Mouse (Mus musculus): ENCODE results near the gene Gm17606. TPM values are rescaled to one million over a fixed set of nuclear protein-coding genes. Genes with fewer than 3 reads are reported as not detected.
A peak's percentile ranks its signal among the peaks of the same experiment; 100 is the strongest.

Gene Gm17606
- total RNA-seq, 2 experiments from 2014 or later, result not detected

- DNase-seq, result peak; percentile 58
Measured at GRCm38 (mm10) chr14:54669381-54669780, 28.6 kb downstream of the Gm17606 start.

- no peak for DNase-seq
Measured at GRCm38 (mm10) chr14:54674317-54674716, 33.6 kb downstream of the Gm17606 start.

GRCm38 (mm10) chr14:54676290-54676689 lies 35.5 kb downstream of the Gm17606 start:
- no peak for DNase-seq

GRCm38 (mm10) chr14:54678657-54679304 lies 38.0 kb downstream of the Gm17606 start:
- no peak for DNase-seq

- DNase-seq, result no peak
Measured at GRCm38 (mm10) chr14:54682396-54682795, 41.6 kb downstream of the Gm17606 start.

GRCm38 (mm10) chr14:54685471-54685870 lies 44.7 kb downstream of the Gm17606 start:
- no peak for DNase-seq

- no peak for DNase-seq
Measured at GRCm38 (mm10) chr14:54686063-54686521, 45.3 kb downstream of the Gm17606 start, which contains the start of gene 1700123O20Rik. Gene 1700123O20Rik (plus strand): TSS chr14:54686216.

GRCm38 (mm10) chr14:54686522-54687143 lies 45.9 kb downstream of the Gm17606 start, which contains the start of gene Acin1:
Gene Acin1 (minus strand): TSS chr14:54686931.
- DNase-seq, result peak; percentile 100

- no peak for DNase-seq
Measured at GRCm38 (mm10) chr14:54687251-54687650, 46.5 kb downstream of the Gm17606 start.

- DNase-seq, result no peak
Measured at GRCm38 (mm10) chr14:54695042-54695441, 54.3 kb downstream of the Gm17606 start.

- DNase-seq, result no peak
Measured at GRCm38 (mm10) chr14:54696752-54697151, 56.0 kb downstream of the Gm17606 start.

Small RNAs within 50 kb of the gene (microRNA-seq; reads per million reads assigned to microRNA genes)
- gene Mir686 (0 reads per million in 2 experiments), gene Mir6948 (0 reads per million in 2 experiments)

Other genes starting within 250 kb of the Gm17606 start
- gene Slc7a7, start 223.2 kb upstream of the Gm17606 start, total RNA-seq (2021), result 1 to 10 TPM; 5.2 to 7.8 TPM
- gene Mrpl52, start 214.0 kb upstream of the Gm17606 start, total RNA-seq (2021), result 100 to 1,000 TPM; 185 to 194 TPM
- 100 to 1,000 TPM; 129 to 131 TPM for gene Mmp14, start 209.3 kb upstream of the Gm17606 start, total RNA-seq (2021)
- 10 to 100 TPM; 81.3 to 81.5 TPM for gene Lrp10, start 176.8 kb upstream of the Gm17606 start, total RNA-seq (2021)
- gene Rem2, start 164.9 kb upstream of the Gm17606 start, total RNA-seq (2021), result under 1 TPM; 0.14 to 0.23 TPM
- 10 to 100 TPM; 36.2 to 36.5 TPM for gene Prmt5, start 123.4 kb upstream of the Gm17606 start, total RNA-seq (2021)
- 10 to 100 TPM; 30.6 to 32.7 TPM for gene Haus4, start 86.3 kb upstream of the Gm17606 start, total RNA-seq (2021)
- gene Ajuba, start 63.4 kb upstream of the Gm17606 start, total RNA-seq (2021), result 10 to 100 TPM; 19.4 to 20.3 TPM
- 1 to 10 TPM; 4.9 to 6.6 TPM for gene 4931414P19Rik, start 35.0 kb upstream of the Gm17606 start, total RNA-seq (2021)
- 100 to 1,000 TPM; 192 to 198 TPM for gene Psmb5, start 22.9 kb upstream of the Gm17606 start, total RNA-seq (2021)
- gene Psmb11, start 19.5 kb upstream of the Gm17606 start, total RNA-seq (2021), result not detected
- 1 to 10 TPM; 2.7 to 3.1 TPM for gene Cdh24, start 412 bp downstream of the Gm17606 start, total RNA-seq (2021)
- gene 1700123O20Rik, start 45.3 kb downstream of the Gm17606 start, total RNA-seq (2021), result 10 to 100 TPM; 19.3 to 20.9 TPM
- 100 to 1,000 TPM; 119 to 129 TPM for gene Acin1, start 46.0 kb downstream of the Gm17606 start, total RNA-seq (2021)
- gene Gm29776, start 57.9 kb downstream of the Gm17606 start, total RNA-seq (2021), result under 1 TPM; 0.14 to 0.16 TPM
- gene Cebpe, start 71.2 kb downstream of the Gm17606 start, total RNA-seq (2021), result not detected
- gene Slc7a8, start 141.0 kb downstream of the Gm17606 start, total RNA-seq (2021), result 1 to 10 TPM; 1.9 to 2.0 TPM
- gene Rnf212b, start 173.2 kb downstream of the Gm17606 start, total RNA-seq (2021), result not detected
- 1 to 10 TPM; 7.7 to 8.9 TPM for gene Homez, start 230.0 kb downstream of the Gm17606 start, total RNA-seq (2021)
- gene Ppp1r3e, start 236.6 kb downstream of the Gm17606 start, total RNA-seq (2021), result 1 to 10 TPM; 6.4 to 7.6 TPM
- gene Bcl2l2, start 242.4 kb downstream of the Gm17606 start, total RNA-seq (2021), result 10 to 100 TPM; 37.5 to 39.2 TPM
- gene Gm20521, start 242.5 kb downstream of the Gm17606 start, total RNA-seq (2021), result 1 to 10 TPM; 3.0 to 3.9 TPM